Mouse (Mus musculus): ENCODE measurements around the gene Nfam1.

- TF ChIP-seq CTCF (IDR thresholded peaks at IDR 0.05; ENCODE audit: borderline replicate concordance, control insufficient read depth, extremely low read depth, insufficient read depth, low read length, poor library complexity) (no peak), POLR2A (IDR thresholded peaks at IDR 0.05; ENCODE audit: control insufficient read depth, extremely low read depth, insufficient read depth, low read length, poor library complexity) (no peak)
These were observed 45.9 kb downstream of the Nfam1 start for GRCm38 (mm10) chr15:82987014-82987731.

Measured in thymus, adult 2 months (tissue).